Mouse (Mus musculus) mesoderm, embryonic 11.5 days (tissue): ENCODE data around the gene Kcnab1.
A peak's percentile ranks its signal among the peaks of the same experiment; 100 is the strongest.

Experiments used
- DNase-seq: peaks from one replicate; pipeline ENCODE4 v3.0.0-alpha.2; 2012; ENCODE audit warnings: low read depth, low spot score

Gene Kcnab1

DNA sequence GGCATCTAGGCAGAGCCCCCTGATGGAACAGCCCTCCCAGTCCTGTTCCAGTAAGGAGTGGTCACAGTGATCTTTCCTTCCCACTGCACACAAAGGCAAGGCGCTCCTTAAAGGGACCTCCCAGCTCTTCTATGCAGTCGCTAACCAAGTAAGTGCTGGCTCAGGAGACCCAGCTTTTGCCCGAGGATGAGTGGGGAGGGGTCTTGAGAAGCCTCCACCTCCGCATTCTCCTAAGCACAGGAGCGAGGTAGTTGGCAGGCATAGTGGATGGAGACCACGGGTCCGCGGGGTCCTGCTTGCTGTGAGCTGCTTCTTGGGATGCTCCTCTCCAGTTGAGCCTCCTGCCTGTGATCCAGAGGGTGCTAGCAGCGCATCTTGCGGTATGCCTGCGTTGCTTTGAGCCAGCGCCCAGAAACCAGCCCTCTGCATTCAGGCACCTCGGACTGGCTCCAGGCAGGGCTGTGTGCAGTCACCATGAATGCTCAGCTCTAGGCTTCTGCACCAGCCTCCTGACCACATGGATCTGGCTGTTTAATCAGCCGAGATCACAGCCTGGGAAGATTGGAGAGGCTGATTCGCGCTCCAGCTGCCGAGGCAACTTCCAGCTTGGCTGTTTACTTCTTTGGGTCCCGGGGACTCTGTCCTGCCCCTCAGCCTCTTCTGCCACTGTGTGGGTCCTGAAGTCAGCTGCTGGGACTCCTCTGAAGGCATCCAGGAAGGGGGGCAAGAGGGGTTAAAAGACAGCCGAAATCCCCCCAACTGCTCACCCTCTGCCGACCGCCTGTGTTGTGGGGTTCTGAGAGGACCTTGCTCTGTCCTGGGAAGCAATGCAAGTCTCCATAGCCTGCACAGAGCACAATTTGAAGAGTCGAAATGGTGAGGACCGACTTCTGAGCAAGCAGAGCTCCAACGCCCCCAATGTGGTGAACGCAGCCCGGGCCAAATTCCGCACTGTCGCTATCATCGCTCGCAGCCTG lies at the start of gene Kcnab1:
Kcnab1 (plus strand) TSS at position 440 of the 977 bp plus-strand sequence.
- peak; percentile 41 for DNase-seq

GRCm38 (mm10) chr3:65088295-65088694 lies 20.9 kb upstream of the Kcnab1 start:
- no peak for DNase-seq

DNA sequence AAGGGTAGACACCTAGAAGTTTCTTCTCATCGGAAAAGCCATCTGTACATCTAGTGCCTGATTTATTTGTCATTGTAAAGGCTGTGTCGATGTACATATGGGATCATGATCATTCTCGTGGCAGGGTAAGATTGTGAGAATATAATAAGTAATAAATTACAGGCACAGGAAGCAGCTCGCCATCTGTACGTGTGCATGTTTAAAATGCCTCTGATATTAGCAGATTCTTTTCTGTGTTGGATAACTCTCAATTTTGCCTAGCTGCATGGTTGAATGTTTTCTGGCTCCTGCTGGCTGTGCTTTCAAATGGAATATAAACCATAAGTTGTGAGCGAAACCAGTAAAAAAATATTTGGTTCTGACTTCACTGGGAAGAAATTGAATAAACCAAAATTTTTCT lies 5.1 kb upstream of the Kcnab1 start:
- DNase-seq = no peak

- DNase-seq = no peak
These were observed 1.0 kb downstream of the Kcnab1 start for GRCm38 (mm10) chr3:65110190-65110589.

DNA sequence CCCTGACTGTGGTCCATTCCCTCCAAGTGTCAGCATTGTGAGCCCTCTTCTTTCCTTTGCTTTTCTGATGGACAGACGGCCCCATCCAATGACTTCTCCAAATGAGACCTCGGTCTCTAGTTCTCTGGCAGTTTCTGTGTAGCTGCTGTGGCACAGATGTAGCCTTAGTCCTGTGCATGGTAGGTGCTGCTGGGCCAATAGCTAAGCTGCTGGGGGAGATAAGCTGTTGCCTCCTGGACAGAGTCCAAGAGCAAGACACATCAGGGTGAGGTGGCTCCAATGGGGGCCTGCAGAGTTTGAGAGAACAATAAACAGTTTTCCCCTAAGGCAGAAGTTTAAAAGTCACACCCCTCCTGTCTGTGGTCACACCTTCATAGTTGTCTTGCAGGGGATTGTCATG lies 2.0 kb downstream of the Kcnab1 start:
- no peak for DNase-seq

GRCm38 (mm10) chr3:65115164-65115563 lies 6.0 kb downstream of the Kcnab1 start:
- DNase-seq = no peak

DNA sequence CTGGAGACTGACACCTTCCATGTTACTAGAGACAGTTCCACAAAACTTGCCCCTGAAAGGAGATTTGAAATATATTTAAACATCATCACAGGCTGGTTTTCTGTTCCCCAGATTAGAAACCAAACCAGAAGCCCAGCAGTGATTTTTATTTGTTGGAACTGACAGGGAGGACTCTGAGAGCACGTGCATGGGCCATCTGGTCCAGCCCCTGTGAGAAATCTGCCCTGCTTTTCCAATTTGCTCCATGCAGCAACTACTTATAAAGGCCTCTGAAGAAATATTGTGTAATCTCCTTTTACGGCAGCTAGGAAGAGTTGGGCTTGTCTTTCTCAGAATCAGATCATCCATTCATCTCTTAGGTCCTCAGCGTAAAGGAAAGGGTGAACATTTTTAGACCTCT lies 7.8 kb downstream of the Kcnab1 start:
- DNase-seq = no peak

DNA sequence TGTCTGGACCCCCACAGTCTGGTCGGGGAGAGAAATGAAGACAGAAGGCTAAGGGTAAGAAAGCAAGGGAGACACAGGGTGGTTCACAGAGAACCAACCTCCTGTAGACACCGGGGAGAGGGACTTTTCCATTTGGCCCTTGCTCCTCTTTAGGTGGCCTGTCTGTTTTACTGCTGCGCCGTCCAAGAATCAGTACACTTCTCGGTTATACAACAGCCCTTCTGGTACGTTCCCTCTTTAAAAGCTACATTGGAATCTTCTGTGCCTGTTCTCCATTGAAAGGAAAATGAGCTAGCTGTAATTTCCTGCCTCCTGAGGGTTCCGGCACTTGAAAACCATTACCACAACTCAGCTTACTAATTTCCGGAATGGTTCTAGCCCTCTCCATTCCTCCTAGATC lies 8.2 kb downstream of the Kcnab1 start:
- no peak for DNase-seq

DNA sequence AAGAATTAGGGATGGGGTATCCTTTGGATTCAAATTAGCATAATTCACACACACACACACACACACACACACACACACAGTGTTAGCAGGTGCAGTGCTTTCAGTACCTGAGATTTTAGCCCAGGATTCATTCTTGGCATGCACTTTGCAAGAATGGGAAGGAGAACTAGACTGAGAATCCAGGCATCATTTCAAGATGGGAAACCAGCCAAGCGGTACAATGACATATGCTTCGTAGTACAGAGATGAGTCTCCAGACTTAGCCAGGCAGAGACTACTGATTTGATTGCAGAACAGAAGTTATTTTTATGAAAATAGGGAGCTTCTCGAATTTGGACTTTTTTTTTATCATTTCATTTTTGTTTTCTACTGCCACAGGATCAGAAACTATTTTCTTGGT lies 15.8 kb downstream of the Kcnab1 start:
- no peak for DNase-seq

DNA sequence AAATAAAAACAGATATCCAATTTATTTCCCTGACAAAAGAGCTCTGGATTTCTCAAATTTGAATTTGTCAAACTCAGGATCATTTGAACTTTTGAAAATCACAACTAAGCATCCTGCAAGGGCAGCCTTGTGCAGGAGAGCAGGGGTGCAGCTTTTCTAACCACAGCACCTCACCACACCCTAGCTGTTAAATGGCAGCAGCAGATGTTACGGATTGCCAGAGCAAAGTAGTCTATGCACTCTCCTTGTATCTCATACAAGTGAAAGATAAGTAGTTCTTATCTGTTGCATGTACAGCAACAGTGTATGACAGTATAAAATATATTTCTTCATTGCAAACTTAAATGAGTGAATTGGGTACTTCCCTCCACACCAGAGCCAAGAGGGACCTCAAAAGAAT lies 20.4 kb downstream of the Kcnab1 start:
- no peak for DNase-seq

- no peak for DNase-seq
These were observed 25.7 kb downstream of the Kcnab1 start for GRCm38 (mm10) chr3:65134931-65135330.

DNA sequence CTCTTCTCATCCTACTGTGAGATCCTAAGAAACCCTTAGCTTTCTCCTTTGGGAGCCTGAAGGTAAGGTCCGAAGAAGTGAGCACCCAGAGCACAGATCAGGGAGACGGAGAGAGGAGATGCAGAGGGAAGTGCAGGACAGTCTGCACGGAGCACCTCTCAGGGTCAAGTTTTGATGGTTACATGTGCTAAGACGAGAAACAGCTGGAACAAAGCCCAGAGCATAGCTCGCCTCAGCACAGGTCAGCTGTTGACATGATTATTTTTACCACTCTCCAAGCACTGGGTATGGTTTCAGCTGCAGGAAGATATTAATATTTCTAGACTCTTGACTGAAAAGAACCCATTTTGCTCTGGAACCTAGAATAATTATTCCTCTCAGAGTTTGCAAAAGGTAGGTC lies 27.7 kb downstream of the Kcnab1 start:
- DNase-seq = no peak

GRCm38 (mm10) chr3:65138739-65139138 lies 29.6 kb downstream of the Kcnab1 start:
- no peak for DNase-seq

GRCm38 (mm10) chr3:65145152-65145551 lies 36.0 kb downstream of the Kcnab1 start:
- DNase-seq = peak; percentile 30

GRCm38 (mm10) chr3:65151808-65152207 lies 42.6 kb downstream of the Kcnab1 start:
- DNase-seq = no peak

GRCm38 (mm10) chr3:65172964-65173363 lies 63.8 kb downstream of the Kcnab1 start:
- DNase-seq = peak; percentile 6

GRCm38 (mm10) chr3:65174564-65174963 lies 65.4 kb downstream of the Kcnab1 start:
- DNase-seq = no peak

DNA sequence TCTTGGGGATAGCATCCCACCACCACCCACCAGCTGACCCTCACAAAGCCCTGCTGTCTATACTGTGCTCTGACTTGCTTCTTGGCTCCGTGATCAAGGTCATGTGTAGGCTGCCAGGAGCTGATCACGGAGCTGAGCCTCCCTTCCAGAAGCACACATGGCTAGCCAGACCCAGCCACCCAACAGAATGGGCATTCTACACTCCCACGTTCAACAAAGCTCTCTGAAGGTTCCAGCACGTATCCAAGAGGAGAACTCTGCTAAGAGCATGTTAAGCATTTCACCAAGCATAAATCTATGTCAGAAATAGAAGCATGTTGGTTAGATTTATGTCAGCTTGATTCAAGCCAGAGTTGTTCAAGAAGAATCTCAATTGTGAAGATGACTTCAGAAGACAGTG lies 66.6 kb downstream of the Kcnab1 start:
- DNase-seq = no peak

GRCm38 (mm10) chr3:65176846-65177245 lies 67.7 kb downstream of the Kcnab1 start:
- no peak for DNase-seq

DNA sequence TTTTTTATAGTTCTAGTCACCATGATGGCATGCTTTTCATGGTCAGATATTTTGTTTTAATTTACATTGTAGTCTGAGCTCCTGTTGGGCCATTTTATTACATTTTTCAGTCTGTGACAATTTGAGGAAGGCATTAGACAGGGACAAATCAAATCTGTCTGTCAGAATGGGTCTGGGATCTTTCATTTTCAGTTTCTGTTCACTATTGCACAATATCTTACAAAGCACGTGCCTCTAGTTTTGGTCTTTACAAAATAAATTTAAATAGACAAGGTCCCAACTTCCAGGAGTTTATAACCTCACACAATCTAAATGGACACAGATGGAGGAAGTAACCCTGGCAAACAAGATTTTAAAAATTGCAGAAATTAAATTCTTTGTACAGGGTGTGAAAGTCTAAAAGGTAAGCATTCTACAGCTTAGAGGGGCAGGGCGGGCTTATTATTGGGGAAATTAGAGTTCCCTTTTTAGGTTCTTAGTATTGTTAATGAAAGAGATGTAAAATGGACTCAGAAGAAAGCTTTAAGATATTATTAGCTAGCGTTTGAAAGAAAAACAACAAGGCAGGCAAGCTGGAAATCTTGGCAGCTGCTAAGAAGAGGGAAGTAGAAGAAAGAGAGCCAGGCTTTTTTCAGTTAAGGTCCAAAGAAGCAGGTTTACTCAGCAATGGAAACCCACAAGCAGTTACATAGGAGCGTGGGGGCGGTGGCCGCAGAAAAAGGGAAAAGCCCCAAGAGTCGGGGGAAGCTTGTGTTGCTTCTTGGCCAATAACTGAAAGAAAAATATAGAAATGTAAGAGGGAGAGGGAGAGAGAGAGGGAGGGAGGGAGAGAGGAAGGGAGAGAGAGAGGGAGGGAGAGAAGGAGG lies 78.9 kb downstream of the Kcnab1 start:
- DNase-seq = no peak

DNA sequence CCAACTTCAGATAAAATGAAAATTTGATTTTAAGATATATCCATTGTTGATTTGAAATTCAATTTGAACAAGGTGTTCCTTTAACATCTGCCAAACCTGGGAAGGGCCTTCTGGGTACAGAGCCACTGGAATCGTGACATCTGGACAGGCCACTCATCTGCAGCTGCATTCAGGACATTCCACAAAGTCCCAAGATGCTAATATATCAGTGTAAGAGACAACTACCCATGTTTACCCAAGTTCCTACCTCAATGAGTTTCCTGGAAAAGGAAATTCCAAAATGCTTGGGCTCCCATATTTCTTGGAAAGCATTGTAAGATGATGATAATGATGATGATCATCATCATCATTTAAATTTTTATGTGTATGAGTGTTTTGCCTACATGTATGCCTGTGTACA lies 91.4 kb downstream of the Kcnab1 start:
- peak; percentile 72 for DNase-seq

DNA sequence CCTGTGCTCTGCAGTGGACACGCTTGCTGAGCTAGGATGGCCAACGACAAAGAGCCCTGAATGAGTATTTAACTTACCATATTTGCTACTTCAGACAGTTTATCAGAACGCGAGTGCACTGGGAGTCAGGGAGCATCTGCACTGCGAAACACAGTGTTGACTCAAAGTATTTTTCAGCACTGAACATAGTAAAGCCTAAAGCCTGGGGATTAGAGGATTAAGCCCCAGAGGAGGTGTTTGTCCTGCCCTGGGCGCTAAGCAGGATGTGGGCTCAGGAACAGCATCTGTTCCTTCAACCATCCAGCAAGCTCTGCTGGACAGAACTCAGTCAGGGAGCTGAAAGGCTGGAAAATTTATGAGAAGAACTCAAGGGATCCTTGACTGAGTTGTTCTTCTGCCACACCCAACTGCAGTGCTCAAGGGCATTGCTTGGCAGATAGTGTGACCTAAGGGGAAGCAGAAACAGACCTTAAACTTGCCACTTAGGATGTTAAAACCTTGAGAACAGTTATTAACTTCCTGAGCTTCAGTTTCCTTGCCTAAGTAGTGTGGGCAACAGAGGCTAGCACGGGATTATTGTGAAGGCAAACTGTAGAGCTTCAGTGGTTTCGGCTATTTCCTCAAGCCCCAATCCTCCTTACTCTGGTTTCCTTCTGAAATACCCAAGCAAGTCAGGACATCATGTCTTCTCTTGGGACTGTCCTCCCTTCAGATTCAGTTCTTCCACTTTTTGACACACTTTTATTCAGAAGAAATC lies 94.4 kb downstream of the Kcnab1 start:
- no peak for DNase-seq
